Mouse (Mus musculus): Measurements from ENCODE around the gene Parvb. TPM values are rescaled to one million over a fixed set of nuclear protein-coding genes. Genes with fewer than 3 reads are reported as not detected.
A peak's percentile ranks its signal among the peaks of the same experiment; 100 is the strongest.

Parvb gene
- polyA plus RNA-seq, 1 experiment = 54.5 TPM

- 0 out of 2 replicates have a peak, but pooled peaks have one; percentile 55 for TF ChIP-seq EP300 (IDR thresholded peaks at IDR 0.05; ENCODE audit: insufficient read depth, low read depth, low read length)
- no peak for TF ChIP-seq CTCF (IDR thresholded peaks at IDR 0.05; ENCODE audit: low read depth, low read length)
- TF ChIP-seq POLR2A (IDR thresholded peaks at IDR 0.05; ENCODE audit: insufficient read depth, low read length) = peak; percentile 85
- H3K27me3 ChIP-seq (ENCODE audit: control insufficient read depth, insufficient read depth, low read length, poor library complexity, severe bottlenecking) = no peaks in the 10 kb centered on the region
- peak within 1 kb of the TSS; percentile 98 for H3K27ac ChIP-seq (ENCODE audit: insufficient read depth, low read length)
- H3K4me1 ChIP-seq (ENCODE audit: control insufficient read depth, insufficient read depth, low read length) = peaks cover 9% of the 10 kb centered on the region
- no peaks in the 10 kb centered on the region for H3K9me3 ChIP-seq (replicated peaks; ENCODE audit: control insufficient read depth, insufficient read depth, low read length, poor library complexity, severe bottlenecking)
- H3K9ac ChIP-seq (ENCODE audit: low read depth, poor library complexity, severe bottlenecking) = peak within 1 kb of the TSS; percentile 75
- H3K4me3 ChIP-seq (ENCODE audit: low read depth, low read length) = peak within 1 kb of the TSS; percentile 99
- peaks cover 15% of the 10 kb centered on the region for H3K36me3 ChIP-seq (ENCODE audit: control insufficient read depth, insufficient read depth, low read length, poor library complexity, severe bottlenecking)
Measured at GRCm38 (mm10) chr15:84192058-84192791, 39.6 kb upstream of the Parvb start, which contains the start of gene Samm50. Gene Samm50 (plus strand): TSS chr15:84192241.

- Histone ChIP-seq H3K4me1 (ENCODE audit: control insufficient read depth, insufficient read depth, low read length) (no peaks in the 10 kb centered on the region), H3K27ac (ENCODE audit: insufficient read depth, low read length) (no peak overlapping the region), H3K9ac (ENCODE audit: low read depth, poor library complexity, severe bottlenecking) (no peak overlapping the region), H3K27me3 (ENCODE audit: control insufficient read depth, insufficient read depth, low read length, poor library complexity, severe bottlenecking) (no peaks in the 10 kb centered on the region), H3K9me3 (replicated peaks; ENCODE audit: control insufficient read depth, insufficient read depth, low read length, poor library complexity, severe bottlenecking) (no peaks in the 10 kb centered on the region), H3K36me3 (ENCODE audit: control insufficient read depth, insufficient read depth, low read length, poor library complexity, severe bottlenecking) (peaks cover 51% of the 10 kb centered on the region), H3K4me3 (ENCODE audit: low read depth, low read length) (no peak overlapping the region)
- TF ChIP-seq CTCF (IDR thresholded peaks at IDR 0.05; ENCODE audit: low read depth, low read length) (no peak), POLR2A (IDR thresholded peaks at IDR 0.05; ENCODE audit: insufficient read depth, low read length) (no peak), EP300 (IDR thresholded peaks at IDR 0.05; ENCODE audit: insufficient read depth, low read depth, low read length) (no peak)
Measured at GRCm38 (mm10) chr15:84196486-84197165, 35.2 kb upstream of the Parvb start.

DNA sequence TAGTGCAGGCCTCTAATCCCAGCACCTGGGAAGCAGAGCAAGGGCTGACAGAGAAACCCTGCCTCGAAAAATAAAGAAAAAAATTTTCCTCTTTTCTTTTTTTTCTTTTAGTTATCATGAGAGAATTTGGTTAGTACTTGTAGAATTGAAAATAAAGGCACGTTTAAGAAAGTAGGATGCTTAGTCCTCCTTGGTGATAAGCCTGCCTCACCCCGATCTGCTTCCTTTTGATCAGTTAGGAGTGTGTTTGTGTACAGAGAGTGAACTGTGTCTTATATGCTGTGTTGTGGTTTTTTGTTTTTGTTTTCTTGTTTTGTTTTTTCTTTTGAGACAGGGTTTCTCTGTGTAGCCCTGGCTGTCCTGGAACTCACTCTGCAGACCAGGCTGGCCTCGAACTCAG is 24.5 kb upstream of the Parvb start:
- Histone ChIP-seq H3K27me3 (ENCODE audit: control insufficient read depth, insufficient read depth, low read length, poor library complexity, severe bottlenecking) (no peaks in the 10 kb centered on the region), H3K4me1 (ENCODE audit: control insufficient read depth, insufficient read depth, low read length) (no peaks in the 10 kb centered on the region), H3K36me3 (ENCODE audit: control insufficient read depth, insufficient read depth, low read length, poor library complexity, severe bottlenecking) (peaks cover 37% of the 10 kb centered on the region), H3K4me3 (ENCODE audit: low read depth, low read length) (no peak overlapping the region), H3K27ac (ENCODE audit: insufficient read depth, low read length) (no peak overlapping the region), H3K9me3 (replicated peaks; ENCODE audit: control insufficient read depth, insufficient read depth, low read length, poor library complexity, severe bottlenecking) (no peaks in the 10 kb centered on the region), H3K9ac (ENCODE audit: low read depth, poor library complexity, severe bottlenecking) (no peak overlapping the region)
- TF ChIP-seq CTCF (IDR thresholded peaks at IDR 0.05; ENCODE audit: low read depth, low read length) (no peak), POLR2A (IDR thresholded peaks at IDR 0.05; ENCODE audit: insufficient read depth, low read length) (no peak), EP300 (IDR thresholded peaks at IDR 0.05; ENCODE audit: insufficient read depth, low read depth, low read length) (no peak)

GRCm38 (mm10) chr15:84209517-84210412 is 22.1 kb upstream of the Parvb start:
- Histone ChIP-seq H3K27ac (ENCODE audit: insufficient read depth, low read length) (no peak overlapping the region), H3K9me3 (replicated peaks; ENCODE audit: control insufficient read depth, insufficient read depth, low read length, poor library complexity, severe bottlenecking) (no peaks in the 10 kb centered on the region), H3K36me3 (ENCODE audit: control insufficient read depth, insufficient read depth, low read length, poor library complexity, severe bottlenecking) (peaks cover 24% of the 10 kb centered on the region)

GRCm38 (mm10) chr15:84210461-84210860 is 21.4 kb upstream of the Parvb start:
- H3K4me1 ChIP-seq (ENCODE audit: control insufficient read depth, insufficient read depth, low read length) = peaks cover 2% of the 10 kb centered on the region
- H3K9ac ChIP-seq (ENCODE audit: low read depth, poor library complexity, severe bottlenecking) = no peak overlapping the region
- H3K27ac ChIP-seq (ENCODE audit: insufficient read depth, low read length) = no peak overlapping the region
- peaks cover 20% of the 10 kb centered on the region for H3K36me3 ChIP-seq (ENCODE audit: control insufficient read depth, insufficient read depth, low read length, poor library complexity, severe bottlenecking)
- TF ChIP-seq CTCF (IDR thresholded peaks at IDR 0.05; ENCODE audit: low read depth, low read length) (no peak), EP300 (IDR thresholded peaks at IDR 0.05; ENCODE audit: insufficient read depth, low read depth, low read length) (no peak), POLR2A (IDR thresholded peaks at IDR 0.05; ENCODE audit: insufficient read depth, low read length) (no peak)
- no peak overlapping the region for H3K4me3 ChIP-seq (ENCODE audit: low read depth, low read length)
- H3K9me3 ChIP-seq (replicated peaks; ENCODE audit: control insufficient read depth, insufficient read depth, low read length, poor library complexity, severe bottlenecking) = no peaks in the 10 kb centered on the region
- no peaks in the 10 kb centered on the region for H3K27me3 ChIP-seq (ENCODE audit: control insufficient read depth, insufficient read depth, low read length, poor library complexity, severe bottlenecking)

More at GRCm38 (mm10) chr15:84209517-84210412, 22.1 kb upstream of the Parvb start:
- H3K27me3 ChIP-seq (ENCODE audit: control insufficient read depth, insufficient read depth, low read length, poor library complexity, severe bottlenecking) = no peaks in the 10 kb centered on the region
- TF ChIP-seq CTCF (IDR thresholded peaks at IDR 0.05; ENCODE audit: low read depth, low read length) (no peak), POLR2A (IDR thresholded peaks at IDR 0.05; ENCODE audit: insufficient read depth, low read length) (no peak), EP300 (IDR thresholded peaks at IDR 0.05; ENCODE audit: insufficient read depth, low read depth, low read length) (no peak)
- no peak overlapping the region for H3K9ac ChIP-seq (ENCODE audit: low read depth, poor library complexity, severe bottlenecking)
- H3K4me3 ChIP-seq (ENCODE audit: low read depth, low read length) = no peak overlapping the region
- H3K4me1 ChIP-seq (ENCODE audit: control insufficient read depth, insufficient read depth, low read length) = no peaks in the 10 kb centered on the region
